Mouse (Mus musculus) hindbrain, embryonic 14.5 days (tissue): ENCODE results near the gene Smyd4. TPM values are rescaled to one million over a fixed set of nuclear protein-coding genes. Genes with fewer than 3 reads are reported as not detected.

Experiments used
- ATAC-seq: fragments of 200-750 bp; cut with Nextera tagmentation; 2 replicates; pipeline ENCODE4 v1.8.0; 2017; ENCODE audit warnings: moderate number of reproducible peaks, mild to moderate bottlenecking, moderate TSS enrichment, moderate library complexity; ENCODE audit not compliant: low FRiP score
- DNase-seq: peaks from one replicate; pipeline ENCODE4 v3.0.0-alpha.2; 2015; ENCODE audit warnings: low spot score
- H3K27ac ChIP-seq: fragments of 300-500 bp; sonication (generic); 2 replicates; pipeline ENCODE4 v1.5.1; 2014; ENCODE audit warnings: mild to moderate bottlenecking, moderate library complexity
- H3K27me3 ChIP-seq: fragments of 300-500 bp; sonication (generic); 2 replicates; pipeline ENCODE4 v1.6.1; 2014; ENCODE audit warnings: mild to moderate bottlenecking, low read length, mixed read lengths; ENCODE audit not compliant: control insufficient read depth, insufficient read depth
- H3K36me3 ChIP-seq: fragments of 300-500 bp; sonication (generic); replicated peaks from 2 replicates; pipeline ENCODE4 v1.6.1; 2014; ENCODE audit not compliant: control insufficient read depth, insufficient read depth
- H3K4me1 ChIP-seq: fragments of 300-500 bp; sonication (generic); replicated peaks from 2 replicates; pipeline ENCODE4 v1.6.1; 2014; ENCODE audit warnings: antibody characterized with exemption, low read length, mixed read lengths; ENCODE audit not compliant: control insufficient read depth, insufficient read depth
- H3K4me2 ChIP-seq: fragments of 300-500 bp; sonication (generic); replicated peaks from 2 replicates; pipeline ENCODE4 v1.6.1; 2014; ENCODE audit warnings: mild to moderate bottlenecking, moderate library complexity
- H3K4me3 ChIP-seq: fragments of 300-500 bp; sonication (generic); replicated peaks from 2 replicates; pipeline ENCODE4 v1.5.1; 2014; ENCODE audit warnings: mild to moderate bottlenecking, low read length
- H3K9ac ChIP-seq: fragments of 300-500 bp; sonication (generic); 2 replicates; pipeline ENCODE4 v1.6.1; 2014
- H3K9me3 ChIP-seq: fragments of 300-500 bp; sonication (generic); 2 replicates; pipeline ENCODE4 v1.6.1; 2016; ENCODE audit warnings: low read length; ENCODE audit not compliant: control insufficient read depth
- WGBS: fragments of 180-500 bp; shearing (Covaris S2); extraction: QIAGEN DNeasy Blood & Tissue Kit; methylation state at CpG from one replicate; pipeline ENCODE4 v1.1.7; 2014; 5-methylcytosine and 5-hydroxymethylcytosine counted together
- polyA plus RNA-seq: library from polyadenylated mRNA; unstranded; fragments of >200 nt; fragmentation: Nextera tagmentation; extraction: Ambion mirVana; gene quantifications from 2 replicates; pipeline ENCODE4 v1.2.1, GENCODE M21; 2014

The Smyd4 gene
- polyA plus RNA-seq, 1 experiment from 2014 or later = 13.2 TPM

DNA sequence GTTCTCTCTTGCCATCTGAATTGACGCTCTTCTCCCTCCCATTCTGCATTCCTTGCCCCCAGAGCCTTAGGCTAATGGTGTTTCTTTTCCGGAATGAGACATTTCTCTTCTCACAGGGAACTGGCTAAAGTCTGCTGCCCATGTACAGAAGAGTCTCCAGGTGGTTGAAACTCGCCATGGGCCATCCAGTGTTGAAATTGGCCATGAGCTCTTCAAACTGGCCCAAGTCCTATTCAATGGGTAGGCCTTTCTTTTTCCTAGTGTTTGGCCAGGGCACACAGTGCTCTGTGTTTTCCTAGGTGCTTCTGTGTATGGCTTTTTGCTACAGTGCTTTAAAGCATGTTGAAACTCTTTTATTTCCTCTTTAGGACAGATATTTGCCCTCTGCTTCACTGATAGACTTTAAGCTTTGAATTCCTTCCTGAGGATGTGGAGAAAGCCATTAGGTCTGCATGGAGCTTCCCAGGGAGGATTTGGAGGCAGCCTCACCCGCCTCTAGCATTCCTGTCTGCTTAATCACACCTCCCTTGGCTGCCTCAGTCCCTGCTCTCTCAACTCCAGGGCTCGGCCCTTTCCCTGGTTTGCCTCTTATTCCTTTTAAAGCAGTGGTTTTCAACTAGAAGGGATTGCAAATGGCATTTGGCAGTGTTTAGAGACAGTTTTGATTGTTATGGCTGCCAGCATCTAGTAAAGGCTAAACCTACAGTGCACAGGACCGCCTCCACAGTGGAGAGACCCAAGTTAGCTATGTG, 55.2 kb downstream of the Smyd4 start:
- no peak overlapping the region for H3K9ac ChIP-seq
- DNase-seq (no peak), ATAC-seq (no peak)
- WGBS = 81% methylated on average over 6 of the region's 6 CpGs
- H3K9me3 ChIP-seq = no peaks in the 10 kb centered on the region
- H3K4me3 ChIP-seq = no peak overlapping the region
- no peaks in the 10 kb centered on the region for H3K27me3 ChIP-seq
- no peaks in the 10 kb centered on the region for H3K4me1 ChIP-seq
- H3K36me3 ChIP-seq = no peaks in the 10 kb centered on the region; the same call in 1 of the 2 replicates
- no peak overlapping the region for H3K4me2 ChIP-seq
- no peak overlapping the region for H3K27ac ChIP-seq

DNA sequence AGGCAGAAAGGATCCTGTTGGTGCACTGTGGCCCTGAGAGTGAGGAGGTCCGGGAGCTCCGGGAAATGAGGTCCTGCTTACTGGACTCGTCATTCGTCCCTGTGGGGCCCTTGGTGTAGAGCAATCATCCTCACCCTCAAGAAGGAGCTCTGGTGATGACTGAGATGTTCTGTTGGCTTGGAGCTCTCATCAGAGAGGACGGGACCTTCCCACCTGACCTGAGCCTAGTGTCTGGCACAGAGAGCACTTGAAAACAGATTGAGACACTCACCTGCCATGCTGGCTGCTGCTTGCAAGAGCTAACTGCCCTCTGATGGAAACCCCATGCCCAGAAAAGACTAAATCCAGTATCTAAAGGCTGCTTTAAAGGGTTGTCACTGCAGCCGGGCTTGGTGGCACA, 56.6 kb downstream of the Smyd4 start:
- no peaks in the 10 kb centered on the region; the same call in 1 of the 2 replicates for H3K36me3 ChIP-seq
- WGBS = 94% methylated on average over 6 of the region's 6 CpGs
- no peak overlapping the region for H3K4me3 ChIP-seq
- no peak for DNase-seq
- no peaks in the 10 kb centered on the region for H3K9me3 ChIP-seq
- no peak overlapping the region for H3K9ac ChIP-seq
- ATAC-seq = no peak
- no peak overlapping the region for H3K4me2 ChIP-seq
- H3K27me3 ChIP-seq = no peaks in the 10 kb centered on the region
- no peaks in the 10 kb centered on the region for H3K4me1 ChIP-seq
- H3K27ac ChIP-seq = no peak overlapping the region

DNA sequence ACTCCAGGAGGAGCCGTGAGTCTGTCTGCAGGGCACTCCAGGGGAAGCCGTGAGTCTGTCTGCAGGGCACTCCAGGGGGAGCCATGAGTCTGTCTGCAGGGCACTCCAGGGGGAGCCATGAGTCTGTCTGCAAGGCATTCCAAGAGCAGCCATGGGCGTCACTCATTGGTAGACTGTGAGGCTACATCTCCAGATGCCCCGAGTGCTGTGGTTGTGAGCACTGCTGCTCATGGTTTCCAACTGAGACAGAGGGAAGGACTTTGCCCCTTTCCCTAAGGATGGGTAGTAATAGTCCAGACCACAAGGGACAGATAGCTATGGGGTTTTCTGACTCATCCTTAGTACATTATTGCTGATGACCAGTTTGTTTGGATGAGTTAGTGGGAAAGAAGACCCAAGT, 57.9 kb downstream of the Smyd4 start:
- no peak overlapping the region for H3K9ac ChIP-seq
- H3K4me3 ChIP-seq = no peak overlapping the region
- H3K4me1 ChIP-seq = no peaks in the 10 kb centered on the region
- no peak for DNase-seq
- no peak for ATAC-seq
- no peaks in the 10 kb centered on the region for H3K36me3 ChIP-seq
- no peaks in the 10 kb centered on the region for H3K9me3 ChIP-seq
- H3K4me2 ChIP-seq = no peak overlapping the region
- 64% methylated on average over 4 of the region's 4 CpGs for WGBS
- H3K27me3 ChIP-seq = no peaks in the 10 kb centered on the region
- no peak overlapping the region for H3K27ac ChIP-seq

DNA sequence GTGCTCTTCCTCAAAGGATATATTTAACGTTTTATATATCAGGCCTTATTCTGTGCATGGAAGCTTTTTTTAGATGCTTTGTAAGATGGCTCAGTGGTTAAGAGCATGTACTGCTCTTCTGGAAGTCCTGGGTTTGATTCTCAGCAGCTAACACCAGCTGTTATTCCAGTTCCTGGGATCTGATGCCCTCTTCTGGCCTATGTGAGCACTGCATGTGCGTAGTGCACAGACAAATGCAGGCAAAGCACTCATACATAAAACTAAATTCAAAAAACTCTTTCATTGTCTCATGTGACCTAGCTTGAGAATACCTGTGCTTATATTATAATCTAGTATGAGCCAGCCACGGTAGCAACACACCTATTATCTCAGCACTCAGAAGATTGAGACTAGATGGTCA, 58.6 kb downstream of the Smyd4 start:
- no peak for DNase-seq
- Histone ChIP-seq H3K4me3 (no peak overlapping the region), H3K9me3 (no peaks in the 10 kb centered on the region), H3K4me1 (no peaks in the 10 kb centered on the region), H3K36me3 (no peaks in the 10 kb centered on the region), H3K27ac (no peak overlapping the region), H3K27me3 (no peaks in the 10 kb centered on the region), H3K4me2 (no peak overlapping the region), H3K9ac (no peak overlapping the region)
- ATAC-seq = no peak
- 35% methylated on average over 3 of the region's 3 CpGs for WGBS

DNA sequence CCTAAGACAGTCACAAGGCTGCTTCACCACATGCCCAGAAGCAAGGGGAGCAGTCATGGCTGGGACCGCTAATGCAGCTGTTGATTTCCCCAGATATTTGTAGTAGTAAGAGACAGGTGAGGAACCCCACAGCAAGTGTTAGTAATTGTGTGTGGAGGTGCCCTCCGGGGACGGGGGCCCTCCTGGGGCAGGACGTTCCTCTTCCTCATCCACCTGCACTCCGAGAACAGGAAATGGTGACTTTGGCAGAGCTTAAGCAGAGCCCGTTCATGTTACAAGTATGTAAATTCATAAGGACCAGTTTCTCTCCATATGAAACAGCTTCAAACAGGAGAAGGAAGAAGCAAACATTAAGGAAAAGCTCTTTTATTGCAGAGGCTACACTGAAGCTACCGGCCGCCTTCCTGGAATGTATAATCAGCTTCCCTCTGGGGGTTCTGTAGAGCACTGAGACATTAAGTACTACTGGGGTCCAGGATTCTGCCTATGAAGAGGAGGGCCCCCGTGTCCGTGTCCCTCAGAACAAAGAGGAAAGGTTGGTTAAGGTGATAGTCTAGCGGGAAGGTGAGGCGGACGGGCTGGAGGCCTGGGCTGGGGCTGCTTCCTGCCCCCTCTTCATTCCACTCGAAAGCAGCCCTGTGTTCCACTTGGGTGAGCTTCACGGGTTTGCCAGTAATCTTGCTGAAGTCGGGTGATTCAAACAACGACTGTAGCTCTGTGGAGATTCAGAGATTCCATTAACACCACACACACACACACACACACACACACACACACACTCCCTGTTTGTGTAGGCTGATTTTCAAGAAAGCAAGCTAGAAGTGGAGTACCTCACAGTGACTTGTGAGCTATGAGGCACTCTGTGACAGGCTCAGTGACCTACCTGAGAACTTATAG, 61.7 kb downstream of the Smyd4 start:
- Histone ChIP-seq H3K4me3 (no peak overlapping the region), H3K27me3 (no peaks in the 10 kb centered on the region), H3K4me2 (no peak overlapping the region), H3K9me3 (no peaks in the 10 kb centered on the region), H3K9ac (no peak overlapping the region), H3K27ac (no peak overlapping the region), H3K4me1 (no peaks in the 10 kb centered on the region), H3K36me3 (no peaks in the 10 kb centered on the region)
- 80% methylated on average over 17 of the region's 17 CpGs for WGBS
- DNase-seq (no peak), ATAC-seq (no peak)

DNA sequence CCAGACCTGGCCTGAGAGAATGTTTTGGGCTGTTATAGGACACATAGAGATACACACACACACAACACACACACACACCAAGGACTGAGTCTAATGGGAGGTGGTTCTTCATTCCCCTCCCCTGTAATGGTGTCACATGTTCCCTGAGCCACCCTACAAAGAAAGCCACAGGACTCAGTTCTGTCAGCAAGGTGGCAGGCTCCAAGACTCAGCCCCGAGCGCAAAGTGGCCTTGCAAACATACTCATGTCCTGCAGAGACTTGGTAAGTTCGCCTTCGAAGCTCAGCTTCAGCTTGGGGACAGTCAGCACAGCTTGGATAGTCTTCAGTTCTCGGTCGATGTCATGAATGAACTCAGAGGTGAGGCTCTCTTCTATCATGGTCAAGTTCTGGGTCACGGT, 62.4 kb downstream of the Smyd4 start:
- Histone ChIP-seq H3K9me3 (no peaks in the 10 kb centered on the region), H3K9ac (no peak overlapping the region), H3K4me3 (no peak overlapping the region), H3K27ac (no peak overlapping the region), H3K4me2 (no peak overlapping the region), H3K36me3 (no peaks in the 10 kb centered on the region), H3K4me1 (no peaks in the 10 kb centered on the region), H3K27me3 (no peaks in the 10 kb centered on the region)
- DNase-seq (no peak), ATAC-seq (no peak)
- 91% methylated on average over 7 of the region's 7 CpGs for WGBS

DNA sequence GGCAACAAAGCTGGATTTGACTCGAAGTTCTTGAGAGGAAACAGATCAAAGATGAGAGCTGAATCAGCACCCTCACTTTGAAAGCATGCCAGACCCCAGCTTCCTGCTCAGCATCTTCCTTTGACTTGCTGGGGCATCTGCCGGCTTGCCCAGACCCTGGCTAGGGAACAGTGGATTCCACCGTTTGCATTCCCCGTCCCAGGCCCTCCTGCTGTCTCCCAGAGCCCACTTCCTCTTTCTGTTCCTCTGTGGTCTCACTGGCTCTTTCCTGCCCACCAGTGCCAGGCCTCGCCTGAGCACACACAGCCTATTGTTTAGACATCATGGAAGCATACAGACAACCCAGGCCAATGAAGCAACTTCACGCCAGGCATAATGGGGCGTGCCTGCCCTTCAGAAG, 66.9 kb downstream of the Smyd4 start:
- Histone ChIP-seq H3K4me3 (no peak overlapping the region), H3K27me3 (no peaks in the 10 kb centered on the region), H3K4me1 (no peaks in the 10 kb centered on the region), H3K36me3 (no peaks in the 10 kb centered on the region), H3K27ac (no peak overlapping the region), H3K9me3 (no peaks in the 10 kb centered on the region), H3K9ac (no peak overlapping the region), H3K4me2 (no peak overlapping the region)
- DNase-seq (no peak), ATAC-seq (no peak)
- 42% methylated on average over 7 of the region's 7 CpGs for WGBS

DNA sequence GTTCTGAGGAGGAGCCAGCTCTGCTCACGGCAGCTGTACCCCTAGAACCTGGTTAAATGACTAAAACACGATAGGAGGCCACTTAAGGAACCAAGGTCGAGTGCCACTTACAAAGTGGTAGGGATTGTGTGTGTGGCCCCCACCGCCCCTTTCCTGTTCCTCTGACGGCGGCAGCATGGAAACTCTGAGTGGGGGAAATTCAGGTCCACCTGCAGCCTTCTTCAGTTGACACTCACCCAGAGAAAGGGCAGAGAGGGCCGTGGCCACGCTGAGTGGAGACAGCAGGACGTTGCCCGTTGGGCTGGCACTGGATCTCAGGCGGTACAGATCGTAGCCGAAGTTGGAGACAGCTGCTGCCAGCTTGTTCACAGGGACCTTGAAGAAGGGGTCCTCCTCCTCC, 67.8 kb downstream of the Smyd4 start:
- H3K9me3 ChIP-seq = no peaks in the 10 kb centered on the region
- no peaks in the 10 kb centered on the region for H3K36me3 ChIP-seq
- H3K4me2 ChIP-seq = no peak overlapping the region
- WGBS = 87% methylated on average over 13 of the region's 13 CpGs
- H3K27ac ChIP-seq = no peak overlapping the region
- no peak overlapping the region for H3K9ac ChIP-seq
- no peaks in the 10 kb centered on the region for H3K27me3 ChIP-seq
- no peak for DNase-seq
- H3K4me3 ChIP-seq = no peak overlapping the region
- no peak for ATAC-seq
- H3K4me1 ChIP-seq = no peaks in the 10 kb centered on the region

DNA sequence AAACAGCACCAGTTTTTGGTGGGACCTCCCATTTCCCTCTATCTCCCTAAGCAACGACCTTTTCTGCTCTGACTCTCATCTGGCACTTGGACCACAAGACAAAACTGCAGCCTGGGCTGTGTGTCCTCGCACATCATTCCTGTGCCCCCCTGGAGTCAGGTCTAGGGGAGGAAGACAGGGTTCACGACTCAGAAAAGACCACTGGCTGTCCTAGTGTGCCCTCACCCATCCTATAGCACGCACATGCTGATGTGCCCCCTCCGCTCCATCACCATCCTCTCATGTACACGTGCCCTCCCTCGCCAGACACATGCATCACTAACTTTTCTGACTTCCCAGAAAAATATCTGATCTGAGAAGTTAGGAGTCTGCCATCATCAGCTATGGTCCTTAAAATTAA, 71.8 kb downstream of the Smyd4 start:
- H3K9ac ChIP-seq = no peak overlapping the region
- DNase-seq (no peak), ATAC-seq (no peak)
- H3K4me1 ChIP-seq = no peaks in the 10 kb centered on the region
- no peaks in the 10 kb centered on the region for H3K9me3 ChIP-seq
- no peak overlapping the region for H3K4me3 ChIP-seq
- H3K27ac ChIP-seq = no peak overlapping the region
- 78% methylated on average over 7 of the region's 7 CpGs for WGBS
- H3K27me3 ChIP-seq = no peaks in the 10 kb centered on the region
- H3K4me2 ChIP-seq = no peak overlapping the region
- H3K36me3 ChIP-seq = no peaks in the 10 kb centered on the region
